Mouse (Mus musculus) CD4-positive, CD25-positive, alpha-beta regulatory T cell, adult 2 months (primary cell): ENCODE measurements around the gene Ttll5.

Experiments used
- DNase-seq: peaks from one replicate; pipeline ENCODE4 v3.0.0-alpha.2; 2012; ENCODE audit warnings: low read depth, low spot score

The Ttll5 gene

GRCm38 (mm10) chr12:85926897-85927296, 102.4 kb downstream of the Ttll5 start:
- DNase-seq = no peak

DNA sequence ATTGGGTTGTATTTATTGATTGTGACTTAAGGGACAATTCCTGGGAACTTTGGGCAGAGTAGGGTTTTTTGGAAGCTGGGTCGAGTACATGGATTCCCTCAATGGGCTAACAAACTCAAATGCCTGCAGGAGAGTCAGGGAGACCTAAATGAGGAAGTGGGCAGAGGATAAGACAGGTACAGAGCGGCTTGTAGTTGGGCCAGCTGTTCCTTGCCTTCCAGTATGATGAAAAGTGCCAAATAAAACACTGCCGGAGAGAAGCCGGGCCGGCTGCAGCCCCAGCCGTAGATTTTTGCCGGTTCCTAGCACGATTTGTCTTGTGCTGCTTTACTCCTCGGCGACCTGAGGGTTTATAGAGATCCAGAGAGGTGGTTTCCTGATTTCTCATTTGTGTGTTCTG, 104.1 kb downstream of the Ttll5 start:
- DNase-seq = no peak

- DNase-seq = no peak
Measured at GRCm38 (mm10) chr12:85929711-85930110, 105.3 kb downstream of the Ttll5 start.

DNA sequence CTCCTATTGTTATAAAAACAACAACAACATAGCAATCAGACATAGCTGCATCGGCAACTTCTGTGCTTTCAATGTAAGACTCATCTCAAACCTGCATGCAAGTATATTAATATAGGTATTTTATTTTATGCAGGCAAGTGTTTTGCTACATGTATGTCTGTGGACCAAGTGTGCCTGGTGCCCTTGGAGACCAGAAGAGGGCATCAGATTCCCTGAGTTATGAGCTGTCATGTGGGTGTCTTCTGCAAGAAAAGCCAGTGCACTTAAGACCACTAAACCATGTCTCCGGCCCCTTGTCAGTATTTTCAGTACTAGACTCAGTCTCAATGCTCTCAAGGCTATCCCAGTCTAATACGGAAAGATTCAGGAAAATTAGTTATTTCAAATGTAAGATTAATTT, 106.3 kb downstream of the Ttll5 start:
- DNase-seq = peak; percentile 25

- no peak for DNase-seq
Measured at GRCm38 (mm10) chr12:85933241-85933640, 108.8 kb downstream of the Ttll5 start.

DNA sequence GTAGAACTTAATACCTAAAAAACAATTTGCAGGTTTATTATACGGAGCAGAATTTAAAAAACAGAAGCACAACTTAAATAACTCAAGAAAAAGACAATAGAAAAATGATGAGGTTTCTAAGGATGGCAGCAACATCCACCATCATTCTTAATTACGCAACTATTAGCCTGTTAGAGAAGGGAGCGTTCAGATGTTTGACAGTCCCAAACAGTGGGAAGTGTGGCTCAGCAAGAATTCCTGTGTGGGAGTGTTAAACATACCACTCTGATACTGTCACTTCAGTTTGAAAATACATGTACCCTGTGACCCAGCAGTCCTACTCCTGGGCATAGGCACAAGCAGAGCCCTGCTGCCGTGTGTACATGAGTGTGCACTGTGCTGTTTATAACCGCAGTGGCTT, 112.9 kb downstream of the Ttll5 start:
- no peak for DNase-seq

GRCm38 (mm10) chr12:85943456-85943855, 119.0 kb downstream of the Ttll5 start:
- no peak for DNase-seq

DNA sequence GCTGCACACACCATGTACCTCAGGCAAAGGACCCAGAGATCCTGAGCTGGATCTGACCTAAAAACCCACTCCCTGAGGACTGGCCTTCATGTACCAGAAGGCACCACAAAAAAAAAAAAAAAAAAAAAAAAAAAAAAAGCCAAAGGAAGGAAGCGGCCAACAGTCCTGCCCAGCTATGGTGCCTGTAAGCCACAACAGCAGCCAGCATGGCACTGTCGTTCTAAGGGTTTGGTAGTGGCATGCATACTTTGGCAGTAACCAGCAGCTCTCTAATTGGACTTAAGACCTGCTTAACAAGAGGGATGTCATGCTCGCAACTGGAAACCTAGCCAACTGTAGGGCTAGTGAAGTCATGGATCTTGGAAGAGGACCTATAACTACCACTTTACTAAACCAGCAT, 120.0 kb downstream of the Ttll5 start:
- DNase-seq = no peak

- no peak for DNase-seq
Measured at GRCm38 (mm10) chr12:85947161-85947560, 122.7 kb downstream of the Ttll5 start.

DNA sequence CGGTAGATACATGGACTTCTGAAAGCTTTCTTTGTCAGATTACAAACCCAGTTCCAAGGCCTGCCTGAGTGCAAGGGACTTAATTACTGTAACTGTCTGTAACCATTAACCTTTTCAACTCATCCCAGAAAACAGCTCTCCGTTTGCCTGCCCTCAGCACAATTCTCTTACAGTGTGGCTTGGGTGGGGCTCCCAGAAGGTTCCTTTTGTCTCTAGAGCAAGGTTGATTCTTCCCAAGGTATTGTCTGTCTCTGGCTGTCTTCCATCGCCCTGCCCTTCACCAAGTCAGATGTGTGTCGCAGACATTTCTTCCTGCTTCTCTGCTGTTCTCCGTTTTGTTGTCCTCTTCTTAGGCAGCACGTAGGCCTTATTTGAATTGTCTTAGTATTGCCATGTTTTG, 125.2 kb downstream of the Ttll5 start:
- DNase-seq = no peak

GRCm38 (mm10) chr12:85950371-85950770, 125.9 kb downstream of the Ttll5 start:
- no peak for DNase-seq

DNA sequence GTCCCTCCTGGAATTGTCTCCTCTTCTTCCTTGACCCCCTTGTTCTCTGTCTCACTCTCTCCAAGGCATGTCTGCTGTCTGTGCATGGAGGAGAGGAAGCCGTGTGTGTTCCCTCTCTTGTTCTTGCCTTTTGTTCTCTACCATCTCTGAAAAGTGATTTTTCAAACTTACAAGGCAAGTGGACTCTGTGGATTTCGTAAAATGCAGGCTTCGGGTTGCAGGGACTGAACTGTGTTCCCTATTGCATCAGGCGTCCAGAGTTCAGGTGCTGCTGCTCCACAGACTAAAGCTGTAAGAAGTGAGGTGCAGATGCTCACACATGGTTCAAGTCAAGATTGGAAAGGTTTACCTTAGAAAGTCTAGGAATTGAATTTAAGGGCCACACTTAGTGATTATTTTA, 126.6 kb downstream of the Ttll5 start:
- no peak for DNase-seq

DNA sequence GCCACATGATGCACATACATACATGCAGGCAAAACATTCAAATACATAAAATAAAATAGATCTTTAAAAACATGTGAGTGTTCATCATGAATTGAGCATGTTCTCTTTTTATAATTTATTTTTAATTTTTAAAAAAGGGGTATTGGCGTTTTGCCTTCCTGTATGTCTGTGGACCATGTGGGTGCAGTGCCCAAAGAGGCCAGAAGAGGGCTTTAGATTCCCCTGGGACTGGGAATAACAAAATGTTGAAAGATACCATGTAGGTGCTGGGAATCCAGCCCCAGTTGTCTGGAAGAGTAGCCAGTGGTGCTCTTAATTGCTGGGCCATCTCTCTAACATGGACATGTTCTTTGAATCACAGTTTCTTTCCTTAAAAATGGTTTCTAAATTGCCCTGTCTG, 127.4 kb downstream of the Ttll5 start:
- DNase-seq = peak; percentile 41

DNA sequence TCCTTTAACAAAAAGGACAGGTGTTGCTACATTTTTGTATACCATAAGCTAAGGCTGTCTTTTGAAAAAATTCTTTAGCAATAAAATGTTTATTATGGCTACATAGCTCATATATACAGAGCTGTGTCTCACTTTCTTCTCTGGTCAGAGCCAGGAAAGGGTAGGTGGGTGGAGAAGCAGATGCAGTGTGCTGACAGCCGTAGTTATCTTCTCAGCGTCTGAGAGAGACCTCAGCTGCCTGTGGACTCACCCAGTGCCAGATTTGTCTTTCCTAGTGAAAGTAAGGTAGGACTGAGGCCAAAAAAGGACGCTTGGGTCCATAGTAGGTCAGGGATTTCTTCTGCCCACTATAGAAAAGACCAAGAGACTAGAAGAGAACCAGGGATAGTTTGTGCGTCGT, 127.9 kb downstream of the Ttll5 start:
- no peak for DNase-seq

DNA sequence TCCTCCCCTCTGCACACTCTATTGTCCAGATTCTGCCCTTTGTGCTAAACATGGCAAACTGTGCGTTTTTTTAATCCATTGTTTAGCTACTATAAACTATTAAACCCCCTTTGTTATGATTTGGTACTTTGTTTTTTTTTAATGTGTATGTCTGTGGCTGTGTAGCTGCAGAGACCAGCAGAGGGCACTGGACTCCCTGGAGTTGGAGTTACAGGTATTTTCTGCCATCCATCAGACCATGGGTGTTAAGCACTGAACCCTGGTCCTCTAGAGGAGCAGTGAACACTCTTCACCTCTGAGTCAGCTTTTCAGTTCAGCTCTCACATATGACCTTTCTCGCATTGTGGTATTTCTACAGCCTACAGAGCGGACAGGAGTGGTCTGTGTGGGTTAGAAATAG, 129.7 kb downstream of the Ttll5 start:
- peak; percentile 60 for DNase-seq

- no peak for DNase-seq
Measured at GRCm38 (mm10) chr12:85955062-85955461, 130.6 kb downstream of the Ttll5 start.

DNA sequence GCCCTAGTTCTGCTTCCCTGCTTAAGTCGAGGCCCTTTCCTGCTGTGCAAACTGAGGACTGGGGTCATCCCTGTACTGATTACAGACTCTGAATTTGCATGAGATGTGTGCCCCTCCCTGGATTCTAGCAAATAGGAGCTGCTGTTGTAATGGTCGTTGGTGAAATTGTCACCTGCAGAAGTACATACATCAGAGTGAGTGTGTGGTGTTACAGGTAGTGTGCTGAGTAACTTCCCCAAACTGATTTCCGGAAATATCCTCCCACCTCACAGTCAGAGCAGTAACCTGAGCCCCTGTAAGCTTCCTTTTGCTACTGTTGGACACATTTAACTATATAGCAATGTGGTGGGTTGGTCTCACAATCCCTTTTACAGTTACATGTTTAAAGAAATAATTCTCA, 131.2 kb downstream of the Ttll5 start:
- DNase-seq = no peak

GRCm38 (mm10) chr12:85956251-85956650, 131.8 kb downstream of the Ttll5 start:
- DNase-seq = no peak

DNA sequence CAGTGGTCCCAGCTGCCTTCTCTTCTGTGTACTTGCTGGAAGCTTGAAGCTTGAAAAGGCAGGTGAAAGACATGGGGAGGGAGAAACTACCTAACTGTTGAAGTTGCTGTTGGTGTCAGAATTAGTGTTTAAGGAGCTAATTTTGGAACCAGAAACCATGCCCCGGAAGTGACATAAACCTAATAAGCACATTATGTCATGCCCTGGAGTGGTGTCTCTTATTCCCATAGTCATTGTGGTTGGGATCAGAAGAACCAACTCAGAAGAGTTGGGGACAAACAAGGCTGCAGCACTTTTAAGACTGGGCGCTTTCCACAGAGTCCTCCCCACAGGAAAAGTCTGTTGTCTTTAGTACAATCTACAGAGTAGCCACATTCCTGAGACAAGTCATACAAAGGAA, 134.0 kb downstream of the Ttll5 start:
- DNase-seq = no peak

- no peak for DNase-seq
Measured at GRCm38 (mm10) chr12:85959822-85960501, 135.5 kb downstream of the Ttll5 start.

DNA sequence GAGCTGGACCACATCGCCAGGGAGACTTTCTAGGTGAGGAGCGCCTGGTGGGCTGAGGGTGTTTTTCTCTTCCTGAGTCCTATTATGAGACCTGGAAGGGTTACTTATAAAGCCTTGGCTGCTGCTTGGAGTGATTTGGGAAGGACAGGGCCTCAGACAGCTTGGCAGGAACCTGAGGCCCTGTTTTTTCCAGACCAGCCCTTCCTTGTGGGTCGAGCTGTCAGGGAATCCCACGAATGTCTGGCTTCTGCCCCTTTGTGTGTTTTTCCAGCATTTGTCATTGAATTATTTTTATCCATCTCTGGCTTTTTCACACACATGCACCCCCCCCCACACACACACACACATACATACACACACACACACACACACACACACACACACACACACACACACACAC, 136.2 kb downstream of the Ttll5 start:
- no peak for DNase-seq

- no peak for DNase-seq
Measured at GRCm38 (mm10) chr12:85963160-85963559, 138.7 kb downstream of the Ttll5 start.

- peak; percentile 43 for DNase-seq
Measured at GRCm38 (mm10) chr12:85963699-85964098, 139.2 kb downstream of the Ttll5 start.

DNA sequence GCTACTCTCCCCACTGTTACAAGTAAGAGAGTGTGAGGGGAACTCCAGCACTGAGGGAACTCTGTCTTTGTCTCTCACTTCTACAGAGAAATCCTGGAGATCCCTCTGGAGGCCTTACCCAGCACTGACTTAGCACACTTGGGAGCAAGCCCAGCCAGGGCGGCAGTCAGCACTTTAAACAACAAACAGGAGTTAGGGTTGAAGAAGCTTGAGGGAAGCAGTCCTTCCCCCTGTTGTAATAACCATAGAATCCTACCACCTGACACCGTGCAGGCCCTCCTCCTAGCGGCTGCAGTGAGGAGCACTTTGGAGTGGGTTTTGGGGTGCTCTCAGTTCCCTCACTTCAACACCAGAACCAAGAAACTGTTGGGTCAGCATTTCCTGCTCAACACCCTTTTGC, 140.0 kb downstream of the Ttll5 start:
- DNase-seq = no peak
